Mouse (Mus musculus): ENCODE measurements around the gene Agrn.
"Not testable (repeated sequence)": the region's sequence is repeated elsewhere in the genome, so short reads cannot be mapped to it uniquely, and the experiment has no call there.

The Agrn gene

GRCm38 (mm10) chr4:156150887-156151286 is 46.4 kb downstream of the Agrn start:
- not testable (repeated sequence) for DNase-seq (ENCODE audit: low spot score)

DNA sequence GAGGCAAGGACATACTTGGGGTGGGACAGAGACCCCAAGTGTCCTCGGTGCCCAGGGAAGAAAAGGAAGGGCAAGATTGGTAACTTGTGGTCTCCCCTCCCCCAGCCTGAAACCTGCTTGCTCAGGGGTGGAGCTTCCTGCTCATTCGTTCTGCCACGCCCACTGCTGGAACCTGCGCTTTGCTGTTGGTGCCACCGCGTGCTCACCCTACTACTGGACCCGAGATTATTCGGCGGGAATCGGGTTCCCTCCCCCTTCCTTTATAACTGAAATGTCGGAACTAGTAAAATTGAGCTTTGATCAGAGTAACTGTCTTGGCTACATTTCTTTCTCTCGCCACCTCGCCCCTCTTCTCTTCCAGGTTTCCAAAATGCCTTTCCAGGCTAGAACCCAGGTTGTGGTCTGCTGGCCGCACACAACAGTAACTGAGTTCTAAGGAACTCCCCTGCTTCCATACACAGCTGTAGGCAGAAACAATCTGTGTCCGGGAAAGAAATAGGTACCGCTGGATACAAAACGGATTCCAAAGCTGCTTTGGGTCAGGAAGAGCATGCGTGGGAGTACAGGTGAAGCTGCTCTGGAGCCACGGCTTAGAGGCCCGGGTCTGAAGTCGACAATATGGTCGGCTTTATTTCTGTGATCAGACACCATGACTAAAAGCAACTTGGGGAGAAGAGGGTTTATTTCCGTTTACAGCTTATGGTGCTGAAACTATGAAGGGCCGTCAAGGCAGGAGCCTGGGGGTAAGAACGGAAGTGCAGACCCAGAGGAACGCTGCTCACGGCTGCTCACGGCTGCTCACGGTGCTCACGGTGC is 60.8 kb downstream of the Agrn start:
- DNase-seq (ENCODE audit: low spot score): no peak

- no peak for DNase-seq (ENCODE audit: low spot score)
These were observed 61.5 kb downstream of the Agrn start for GRCm38 (mm10) chr4:156135801-156136200.

- DNase-seq (ENCODE audit: low spot score): no peak
These were observed 62.2 kb downstream of the Agrn start for GRCm38 (mm10) chr4:156135112-156135511.

DNA sequence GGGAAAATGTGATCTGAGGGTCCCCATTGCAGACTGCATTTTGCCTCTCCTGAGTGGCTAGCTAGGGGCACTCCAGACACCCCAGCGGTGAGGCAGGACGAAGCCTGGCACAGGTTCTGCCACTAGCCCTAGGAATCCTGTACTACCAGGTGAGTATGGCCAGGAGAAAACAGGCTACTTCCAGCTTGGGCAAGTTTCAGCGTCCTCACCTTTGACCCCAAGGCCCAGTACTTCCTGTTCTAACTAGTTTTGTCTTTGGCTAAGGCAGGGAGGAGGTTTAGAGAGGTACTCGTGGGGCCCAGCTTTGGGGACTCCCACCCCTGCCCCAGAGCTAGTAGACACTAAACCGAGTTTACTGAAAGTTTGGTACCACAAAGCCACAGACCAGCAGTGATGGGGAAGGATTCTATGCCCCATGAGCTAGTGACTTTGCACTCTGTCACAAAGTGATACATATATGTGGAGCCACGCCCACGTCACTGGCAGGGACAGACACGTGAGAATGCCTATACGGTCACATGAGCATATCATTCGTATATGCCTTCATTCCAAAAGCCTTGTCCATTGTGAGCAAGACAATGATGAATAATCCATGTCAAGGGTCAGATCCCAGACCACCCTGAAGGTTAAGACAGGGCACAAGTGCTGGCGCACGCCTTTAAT is 63.2 kb downstream of the Agrn start:
- DNase-seq (ENCODE audit: low spot score): no peak

- DNase-seq (ENCODE audit: low spot score): no peak
These were observed 64.0 kb downstream of the Agrn start for GRCm38 (mm10) chr4:156133334-156133733.

DNA sequence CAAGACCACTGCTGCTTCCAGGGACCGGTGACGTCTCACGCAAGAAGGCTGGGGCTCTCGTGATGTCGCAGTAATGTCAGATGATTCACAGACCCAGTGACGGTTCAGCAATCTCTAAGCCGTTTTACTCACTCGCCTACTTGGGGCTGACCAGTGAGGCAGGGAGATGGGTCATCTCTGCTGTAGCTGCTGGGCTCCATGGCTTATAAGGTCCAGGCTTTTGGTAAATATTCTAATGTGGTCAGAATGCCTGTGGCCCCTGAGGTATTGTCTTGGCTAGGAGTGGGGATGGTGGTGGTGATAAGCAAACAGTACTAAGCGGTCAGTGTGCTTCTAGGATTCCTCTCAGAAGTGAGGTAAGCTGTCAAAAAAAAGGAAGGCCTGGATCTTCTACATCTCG is 66.3 kb downstream of the Agrn start:
- no peak for DNase-seq (ENCODE audit: low spot score)

DNA sequence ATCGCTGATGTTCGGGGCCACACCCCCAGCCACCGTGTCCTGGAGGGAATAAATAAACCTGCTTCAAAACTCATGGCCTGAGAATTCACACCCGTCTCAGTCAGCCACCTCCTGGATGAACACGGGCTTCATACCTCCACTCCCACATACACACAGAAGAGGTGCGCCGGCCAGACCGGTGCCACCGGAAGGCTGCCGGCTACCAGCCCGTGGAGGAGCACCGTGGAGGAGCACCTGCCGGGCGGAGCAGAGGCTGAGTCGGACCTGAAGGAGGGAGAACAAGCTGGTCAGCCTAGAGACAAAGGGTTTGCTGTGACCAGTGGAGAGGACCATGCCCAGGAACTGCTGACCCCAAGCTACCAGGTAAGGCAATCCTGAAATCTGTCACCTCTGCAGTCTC is 66.9 kb downstream of the Agrn start, which contains the start of gene Rnf223:
TSS of gene Rnf223 (plus strand) at position 78 of the 400 bp plus-strand sequence.
- DNase-seq (ENCODE audit: low spot score): no peak

DNA sequence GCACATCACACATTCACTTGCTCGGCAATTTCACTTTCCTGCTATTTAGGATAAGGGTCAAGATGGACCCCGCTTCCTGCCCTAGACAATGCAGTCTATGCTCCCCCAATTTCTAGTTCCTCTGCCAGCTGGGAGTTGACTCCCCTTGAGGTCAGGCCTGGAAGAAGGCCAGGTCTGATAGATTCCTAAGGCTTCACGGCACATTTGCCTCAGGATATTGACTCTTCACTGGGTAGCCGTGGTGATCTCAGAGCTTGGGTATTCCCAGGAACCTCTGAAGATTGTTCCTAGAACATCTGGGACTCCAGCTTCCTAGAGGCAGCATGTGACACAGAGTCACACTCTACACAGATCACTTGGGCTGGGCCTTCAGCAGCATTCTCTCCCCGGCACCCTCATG is 68.5 kb downstream of the Agrn start:
- no peak for DNase-seq (ENCODE audit: low spot score)

GRCm38 (mm10) chr4:156126841-156127240 is 70.4 kb downstream of the Agrn start:
- no peak for DNase-seq (ENCODE audit: low spot score)

GRCm38 (mm10) chr4:156125393-156125792 is 71.9 kb downstream of the Agrn start:
- DNase-seq (ENCODE audit: low spot score): no peak

DNA sequence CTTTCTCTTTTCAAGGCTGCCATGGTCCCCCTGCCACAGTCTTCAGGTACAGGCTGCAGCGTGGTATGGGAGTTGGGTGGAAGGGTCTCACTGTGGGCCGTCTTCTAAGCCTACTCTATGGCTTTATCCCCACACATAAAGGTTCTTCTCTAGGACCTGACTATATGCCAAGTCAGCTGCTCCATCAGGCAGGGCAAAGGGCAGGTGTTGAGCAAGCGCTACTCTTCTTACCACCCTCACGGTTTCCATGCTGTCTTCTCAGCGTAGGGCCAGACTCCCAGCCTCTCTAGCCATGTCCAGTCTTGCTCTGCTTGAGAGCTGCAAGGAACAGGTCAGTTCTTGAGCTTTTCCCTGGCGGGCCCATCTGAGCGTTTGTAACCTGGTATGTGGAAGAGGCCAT is 73.2 kb downstream of the Agrn start:
- no peak for DNase-seq (ENCODE audit: low spot score)

All from spleen, adult 12 weeks (tissue).